Mouse (Mus musculus) kidney, postnatal 4 days (tissue): Measurements from ENCODE around the gene Scn5a.

ENCODE experiments used
- DNase-seq, 2 experiments: peaks; one replicate each; pipeline ENCODE4 v3.0.0; 2021; ENCODE audit warnings: mixed read lengths in 2 of 2

The Scn5a gene

GRCm38 (mm10) chr9:119503613-119504012, 75.2 kb downstream of the Scn5a start:
- no peak for DNase-seq

- no peak for DNase-seq
Measured at GRCm38 (mm10) chr9:119498885-119499284, 79.9 kb downstream of the Scn5a start.

GRCm38 (mm10) chr9:119498247-119498607, 80.6 kb downstream of the Scn5a start:
- no peak for DNase-seq

DNA sequence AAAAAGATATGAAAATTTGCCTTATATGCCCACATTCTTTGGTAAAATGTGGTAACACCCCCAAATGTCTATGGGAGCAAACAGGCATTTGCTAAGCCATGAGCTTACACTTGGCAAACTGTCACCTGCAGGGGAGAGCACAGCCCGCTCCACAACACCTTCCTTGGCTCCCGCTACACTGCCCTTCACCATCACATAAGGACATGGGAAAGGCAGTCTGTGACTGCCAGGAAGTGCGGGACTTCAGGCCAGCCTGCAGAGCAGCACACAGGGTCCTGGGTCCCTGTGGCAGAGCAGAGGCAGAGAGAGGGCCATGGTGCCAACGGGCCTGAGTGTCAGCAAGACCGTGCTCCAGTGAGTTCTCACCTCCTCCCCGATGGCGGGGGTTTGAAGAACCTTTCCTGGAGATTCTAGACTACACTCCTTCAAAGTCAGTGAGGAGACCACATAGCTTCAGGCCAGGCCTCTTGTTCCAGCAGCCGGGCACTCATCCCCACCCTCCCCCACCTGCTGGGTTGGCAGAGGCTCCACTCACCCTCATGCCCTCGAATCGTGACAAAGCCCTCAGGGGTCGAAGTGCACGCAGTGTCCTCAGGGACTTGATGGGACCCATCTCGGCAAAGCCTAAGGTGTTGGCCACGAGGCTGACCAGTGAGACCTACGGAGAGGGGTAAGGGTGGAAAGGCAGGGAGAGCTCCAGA, 81.1 kb downstream of the Scn5a start:
- no peak for DNase-seq

DNA sequence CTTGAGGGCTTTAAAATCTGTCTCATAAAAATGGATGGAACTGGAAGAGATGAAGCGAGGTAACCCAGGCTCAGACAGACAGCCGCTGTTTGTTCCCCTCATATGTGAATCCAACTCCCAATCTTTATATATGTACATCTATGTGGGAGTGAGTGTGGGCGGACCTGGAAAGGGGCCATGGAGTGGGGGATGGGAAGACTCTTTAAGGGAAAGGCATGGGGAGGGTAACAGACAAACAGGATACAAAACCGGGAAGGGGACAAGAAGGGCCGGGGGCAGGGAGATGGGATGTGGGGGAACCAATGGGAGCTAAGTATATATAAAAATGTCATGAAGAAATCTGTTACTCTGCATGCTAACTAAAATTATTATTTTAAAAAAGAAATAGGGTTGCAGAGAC, 81.9 kb downstream of the Scn5a start:
- peak; percentile 77 to 79 for DNase-seq

GRCm38 (mm10) chr9:119496354-119496753, 82.5 kb downstream of the Scn5a start:
- DNase-seq: no peak

DNA sequence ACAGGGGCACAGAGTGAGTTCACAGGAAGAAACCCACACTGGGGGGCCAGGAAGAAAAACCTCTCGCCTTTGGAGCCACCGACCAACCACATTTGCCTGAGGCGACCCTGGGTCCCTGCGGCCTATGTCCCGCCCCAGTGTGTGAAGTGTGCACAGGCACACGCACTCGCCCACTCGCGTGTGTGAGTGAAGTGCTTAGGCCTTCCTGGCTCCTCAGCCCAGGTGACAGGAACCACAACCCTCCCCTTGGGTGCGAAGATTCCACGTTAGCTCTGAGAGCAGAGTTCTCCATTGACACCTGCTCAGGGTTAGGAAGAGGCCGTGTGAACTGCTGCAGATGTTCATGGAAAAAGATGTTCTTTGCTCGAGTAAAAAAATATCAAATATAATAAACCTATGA, 93.9 kb downstream of the Scn5a start:
- DNase-seq: no peak

DNA sequence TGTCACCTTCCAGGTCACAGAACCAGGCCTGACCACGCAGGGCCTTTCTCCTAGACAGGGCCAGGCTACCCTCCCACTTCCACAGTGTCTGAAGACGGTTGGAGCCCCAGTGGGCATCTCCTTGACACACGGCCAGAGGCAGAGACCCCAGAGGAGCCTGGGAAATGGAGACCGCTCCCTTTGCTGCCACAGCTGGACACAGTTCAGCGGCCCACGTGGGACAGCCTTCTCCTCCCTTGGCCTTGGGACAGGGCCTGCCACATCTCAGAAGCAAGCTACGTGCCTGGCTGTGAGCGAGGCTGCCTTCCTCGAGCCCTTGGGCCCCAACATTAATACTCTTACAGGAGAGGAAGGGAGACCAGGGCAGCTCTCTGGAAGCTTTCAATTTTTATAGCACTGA, 94.4 kb downstream of the Scn5a start:
- no peak for DNase-seq

GRCm38 (mm10) chr9:119483554-119484353, 95.1 kb downstream of the Scn5a start:
- DNase-seq: peak in 1 of 2 experiments; percentile 47

- no peak for DNase-seq
Measured at GRCm38 (mm10) chr9:119481612-119482011, 97.2 kb downstream of the Scn5a start.

- DNase-seq: no peak
Measured at GRCm38 (mm10) chr9:119479297-119479696, 99.5 kb downstream of the Scn5a start.

DNA sequence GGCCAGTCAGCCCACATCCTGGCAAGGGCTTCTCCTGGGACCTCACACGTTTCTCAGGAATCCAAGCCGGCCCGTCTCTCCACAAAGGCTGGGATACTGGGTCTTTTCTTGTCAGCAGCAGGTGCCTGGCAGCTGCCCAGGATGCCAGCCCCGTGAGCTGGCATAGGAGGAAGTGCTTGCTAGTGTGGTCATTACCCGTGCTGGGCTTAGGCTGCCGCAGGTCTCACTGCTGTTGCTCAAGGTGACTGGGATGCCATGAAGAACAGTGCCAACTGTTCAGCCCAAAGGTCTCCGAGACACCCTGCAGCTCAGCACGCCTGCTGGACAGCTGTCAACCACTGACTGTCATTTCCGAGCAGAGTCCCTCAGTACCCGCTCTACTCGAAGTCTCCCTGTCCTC, 100.5 kb downstream of the Scn5a start:
- no peak for DNase-seq

DNA sequence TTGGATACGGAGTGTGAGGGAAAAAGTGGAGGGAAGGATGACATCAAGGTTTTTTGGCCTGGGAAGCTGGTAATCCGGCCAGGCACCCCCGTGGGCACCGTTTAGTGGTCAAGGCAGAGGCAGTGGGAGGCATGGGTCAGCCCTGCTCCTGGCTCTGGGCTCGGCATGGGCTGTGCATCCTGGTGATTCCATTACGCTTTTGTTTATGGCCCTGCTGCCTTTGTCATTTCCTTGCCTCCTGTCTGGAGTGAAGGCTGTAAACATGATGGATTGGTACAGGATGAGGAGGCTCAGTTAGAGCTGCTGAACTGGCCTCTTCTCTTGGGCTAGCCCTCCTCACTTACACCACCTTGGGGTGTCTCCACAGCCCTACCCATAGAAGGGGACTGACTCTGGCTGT, 101.1 kb downstream of the Scn5a start:
- DNase-seq: peak in 1 of 2 experiments; percentile 41

- DNase-seq: no peak
Measured at GRCm38 (mm10) chr9:119474717-119475611, 103.9 kb downstream of the Scn5a start.

DNA sequence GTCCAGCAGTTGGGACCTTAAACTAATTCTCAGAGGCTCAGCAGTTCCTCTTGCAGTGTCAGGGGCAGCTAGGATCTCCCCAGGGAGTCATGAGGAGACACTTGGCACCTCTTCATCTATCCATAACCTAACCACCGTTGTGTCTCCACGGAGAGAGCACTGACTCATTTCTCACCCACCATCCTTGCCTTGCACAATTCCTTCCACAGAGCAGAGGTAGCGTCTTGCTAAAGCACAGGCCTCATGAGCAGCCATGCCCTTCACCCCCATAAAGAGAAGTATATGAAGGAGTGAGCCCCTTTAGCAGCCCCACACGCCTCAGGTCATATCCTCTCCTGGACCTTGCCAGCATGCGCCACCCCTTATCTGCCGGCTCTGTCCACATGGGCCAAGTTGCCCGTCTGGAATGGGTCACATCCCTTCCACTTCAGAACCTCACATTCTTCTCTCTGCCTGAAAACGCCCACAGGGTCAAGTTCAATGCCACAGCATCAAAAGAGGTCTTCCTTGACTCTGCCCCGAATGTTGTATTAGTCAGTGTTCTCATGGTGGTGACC, 105.1 kb downstream of the Scn5a start:
- DNase-seq: no peak

- no peak for DNase-seq
Measured at GRCm38 (mm10) chr9:119473011-119473410, 105.8 kb downstream of the Scn5a start.

- no peak for DNase-seq
Measured at GRCm38 (mm10) chr9:119472412-119472918, 106.4 kb downstream of the Scn5a start.

DNA sequence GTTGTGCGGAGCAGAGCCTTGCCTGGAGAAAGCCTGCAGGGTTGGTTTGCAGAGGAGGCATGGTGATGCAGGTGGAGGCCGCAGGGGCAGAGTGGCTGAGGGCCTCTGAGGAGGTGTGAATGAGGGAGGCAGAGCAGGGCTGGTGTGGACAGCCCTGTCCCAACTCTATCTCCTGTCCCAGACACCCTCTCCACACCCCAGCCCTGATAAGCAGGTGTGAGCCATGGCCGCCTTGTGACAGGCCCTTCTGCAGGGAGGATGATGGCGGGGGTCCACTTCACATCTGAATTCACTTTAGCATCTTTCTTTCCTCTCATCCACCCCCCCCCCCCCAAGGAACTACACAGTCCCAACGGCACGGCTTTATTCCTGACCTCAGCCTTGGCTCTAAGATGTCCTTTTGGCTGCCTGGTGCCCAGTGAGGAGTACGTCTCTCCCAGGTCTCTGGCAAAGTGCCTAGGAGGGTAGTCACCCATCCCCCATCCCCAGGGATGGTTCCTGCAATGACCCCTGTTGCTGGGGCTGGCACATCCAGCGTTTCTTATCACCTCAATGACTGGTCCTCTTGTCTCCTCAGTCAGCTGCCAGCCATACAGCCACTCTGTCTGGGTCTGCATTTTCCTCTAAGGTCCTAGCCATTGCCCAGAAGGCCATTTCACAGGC, 109.0 kb downstream of the Scn5a start:
- DNase-seq: no peak

DNA sequence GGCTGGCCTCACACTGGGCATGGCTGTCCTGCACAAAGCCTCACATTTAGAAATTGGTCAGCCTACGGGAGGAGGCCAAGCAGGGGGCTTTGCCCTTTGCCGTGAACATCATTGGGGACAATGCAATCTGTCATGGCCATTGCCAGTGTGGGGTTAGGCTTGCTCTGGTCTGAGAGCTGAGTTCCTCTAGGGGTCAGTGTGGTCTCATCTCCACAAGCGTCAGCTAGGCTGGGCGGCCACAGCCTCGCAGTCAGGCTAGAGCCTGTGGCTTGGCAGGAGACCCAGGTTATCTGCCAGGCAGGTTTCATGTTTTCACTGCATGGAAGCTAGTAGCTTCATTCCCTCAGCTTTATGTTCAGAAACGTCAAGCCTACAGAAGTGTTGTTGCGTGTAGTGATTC, 113.2 kb downstream of the Scn5a start:
- peak; percentile 61 to 74 for DNase-seq

DNA sequence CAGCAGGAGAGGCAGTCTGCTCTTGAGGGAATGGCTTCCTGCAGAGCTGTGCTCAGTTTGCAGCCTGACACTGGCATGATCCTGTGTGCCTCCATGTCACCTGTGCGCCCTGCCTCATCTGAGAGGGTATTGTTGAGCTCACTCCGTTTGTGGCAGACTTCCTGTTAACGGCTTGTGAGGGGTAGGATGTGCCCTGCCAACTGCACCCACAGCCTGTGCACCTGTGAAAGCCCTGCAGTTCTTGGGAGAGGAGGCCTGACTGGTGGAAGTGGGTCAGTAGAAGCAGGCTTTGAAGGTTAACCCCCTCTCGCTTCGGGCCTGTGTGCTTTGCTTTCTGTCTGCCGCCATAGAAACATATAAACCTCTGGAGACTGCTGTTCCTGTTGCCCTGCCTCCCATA, 113.8 kb downstream of the Scn5a start:
- no peak for DNase-seq

- DNase-seq: peak; percentile 81 to 85
Measured at GRCm38 (mm10) chr9:119460410-119460809, 118.4 kb downstream of the Scn5a start.

- DNase-seq: no peak
Measured at GRCm38 (mm10) chr9:119457122-119457521, 121.7 kb downstream of the Scn5a start.
